Mouse (Mus musculus) heart, embryonic 16.5 days (tissue): ENCODE data around the gene Nsun4. TPM values are rescaled to one million over a fixed set of nuclear protein-coding genes. Genes with fewer than 3 reads are reported as not detected.

Experiments used
- ATAC-seq: fragments of 200-750 bp; cut with Nextera tagmentation; replicated peaks from 2 replicates; pipeline ENCODE4 v1.8.0; 2017; ENCODE audit warnings: moderate number of reproducible peaks; ENCODE audit not compliant: insufficient read depth, low FRiP score; ENCODE audit errors: extremely low read depth
- H3K27ac ChIP-seq: fragments of 300-500 bp; sonication (generic); 2 replicates; pipeline ENCODE4 v1.5.1; 2014; ENCODE audit warnings: mild to moderate bottlenecking, low read length, control low read depth, moderate library complexity
- H3K27me3 ChIP-seq: fragments of 300-500 bp; sonication (generic); 2 replicates; pipeline ENCODE4 v1.6.1; 2014; ENCODE audit warnings: low read length, mixed read lengths; ENCODE audit not compliant: control insufficient read depth, insufficient read depth
- H3K36me3 ChIP-seq: fragments of 300-500 bp; sonication (generic); 2 replicates; pipeline ENCODE4 v1.6.1; 2014; ENCODE audit not compliant: control insufficient read depth, insufficient read depth
- H3K4me1 ChIP-seq: fragments of 300-500 bp; sonication (generic); 2 replicates; pipeline ENCODE4 v1.6.1; 2014; ENCODE audit warnings: low read length, mixed read lengths; ENCODE audit not compliant: control insufficient read depth, insufficient read depth
- H3K4me2 ChIP-seq: fragments of 300-500 bp; sonication (generic); 2 replicates; pipeline ENCODE4 v1.6.1; 2014; ENCODE audit warnings: low read depth, mild to moderate bottlenecking, control low read depth, low read length
- H3K4me3 ChIP-seq: fragments of 300-500 bp; sonication (generic); 2 replicates; pipeline ENCODE4 v1.5.1; 2014; ENCODE audit warnings: mild to moderate bottlenecking, control low read depth, low read length
- H3K9ac ChIP-seq: fragments of 300-500 bp; sonication (generic); 2 replicates; pipeline ENCODE4 v1.6.1; 2014; ENCODE audit warnings: low read length, control low read depth
- H3K9me3 ChIP-seq: fragments of 300-500 bp; sonication (generic); replicated peaks from 2 replicates; pipeline ENCODE4 v1.6.1; 2016; ENCODE audit warnings: low read length; ENCODE audit not compliant: control insufficient read depth
- WGBS: fragments of 180-500 bp; shearing (Covaris S2); extraction: QIAGEN DNeasy Blood & Tissue Kit; methylation state at CpG from one replicate; pipeline ENCODE4 v1.1.7; 2014; 5-methylcytosine and 5-hydroxymethylcytosine counted together
- polyA plus RNA-seq: library from polyadenylated mRNA; unstranded; fragments of >200 nt; fragmentation: Nextera tagmentation; extraction: Ambion mirVana; gene quantifications from 2 replicates; pipeline ENCODE4 v1.2.1, GENCODE M21; 2015

Gene Nsun4
- polyA plus RNA-seq, 1 experiment from 2014 or later: 33.6 TPM

DNA sequence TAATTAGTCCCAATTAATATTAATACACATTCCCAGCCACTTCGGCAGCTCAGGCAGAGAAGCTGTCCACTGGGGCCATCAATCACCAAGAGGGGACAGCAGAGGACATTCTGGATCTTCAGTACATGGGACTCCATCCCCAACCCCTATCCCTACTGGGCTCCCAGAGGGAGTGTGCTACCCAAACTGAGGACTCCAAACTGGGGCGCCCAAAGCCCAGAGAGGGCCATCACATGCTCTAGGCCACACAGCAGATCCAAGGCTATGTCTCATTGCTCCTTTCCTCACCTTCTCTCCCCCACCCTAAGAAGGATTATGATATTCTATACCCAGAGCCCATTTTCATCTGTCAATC is 58.3 kb downstream of the Nsun4 start:
- Histone ChIP-seq H3K9me3 (peaks cover 3% of the 10 kb centered on the region), H3K4me3 (no peak overlapping the region), H3K27me3 (0 out of 2 replicates have a peak, but pooled peaks cover 3% of the 10 kb centered on the region), H3K27ac (no peak overlapping the region), H3K36me3 (no peaks in the 10 kb centered on the region), H3K9ac (no peak overlapping the region), H3K4me2 (no peak overlapping the region), H3K4me1 (no peaks in the 10 kb centered on the region)
- ATAC-seq: no peak
- 69% methylated on average over 2 of the region's 2 CpGs for whole genome bisulfite sequencing

DNA sequence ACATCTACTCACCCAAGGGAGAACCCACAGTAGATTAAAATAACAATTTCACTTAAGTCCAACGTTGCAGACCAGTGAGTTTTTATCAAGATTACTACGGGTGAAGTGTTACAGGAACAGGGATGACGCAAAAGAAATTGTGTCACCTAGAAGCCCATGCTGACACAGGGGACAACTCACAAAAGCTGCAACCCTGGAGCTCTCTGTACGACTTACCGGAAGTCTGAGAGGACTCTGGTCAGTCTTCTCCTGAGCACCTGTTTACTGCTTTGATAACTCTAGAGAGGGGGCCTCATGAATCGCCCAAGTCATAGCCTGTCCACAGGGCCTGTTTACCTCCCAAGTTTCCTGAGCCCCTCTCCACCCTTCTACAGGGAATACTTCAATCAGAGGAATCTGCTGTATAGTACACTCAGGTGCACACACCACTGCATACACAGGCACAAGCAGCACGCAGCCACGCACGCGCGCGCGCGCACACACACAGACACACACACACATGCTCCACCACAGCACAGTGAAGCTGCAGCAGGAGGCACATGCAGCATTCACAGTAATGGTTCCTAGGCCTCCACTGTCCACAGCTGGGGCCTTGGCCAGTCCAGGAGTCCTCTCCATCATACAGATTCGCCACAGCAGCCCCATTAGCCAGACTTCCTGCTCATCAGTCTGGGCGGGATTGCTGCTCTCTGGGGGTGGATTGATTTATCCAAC is 58.9 kb downstream of the Nsun4 start:
- Histone ChIP-seq H3K4me1 (no peaks in the 10 kb centered on the region), H3K9ac (no peak overlapping the region), H3K36me3 (no peaks in the 10 kb centered on the region), H3K4me2 (no peak overlapping the region), H3K27me3 (0 out of 2 replicates have a peak, but pooled peaks cover 1% of the 10 kb centered on the region), H3K4me3 (no peak overlapping the region), H3K27ac (no peak overlapping the region), H3K9me3 (peaks cover 3% of the 10 kb centered on the region)
- ATAC-seq: no peak
- WGBS: 76% methylated on average over 16 of the region's 16 CpGs

- Histone ChIP-seq H3K9ac (no peak overlapping the region), H3K4me1 (0 out of 2 replicates have a peak, but pooled peaks cover under 1% of the 10 kb centered on the region), H3K4me3 (no peak overlapping the region), H3K9me3 (peaks cover 3% of the 10 kb centered on the region), H3K4me2 (no peak overlapping the region), H3K27ac (no peak overlapping the region), H3K36me3 (no peaks in the 10 kb centered on the region), H3K27me3 (peaks cover under 1% of the 10 kb centered on the region; the same call in 1 of the 2 replicates)
- ATAC-seq: no peak
- 75% methylated on average over 7 of the region's 7 CpGs for WGBS
These were observed 64.3 kb downstream of the Nsun4 start for GRCm38 (mm10) chr4:115989382-115989781.

GRCm38 (mm10) chr4:115987858-115988530 is 65.7 kb downstream of the Nsun4 start:
- H3K27me3 ChIP-seq: peaks cover 10% of the 10 kb centered on the region
- H3K27ac ChIP-seq: no peak overlapping the region
- 0 out of 2 replicates have a peak, but pooled peaks cover 2% of the 10 kb centered on the region for H3K4me1 ChIP-seq
- no peak overlapping the region for H3K4me3 ChIP-seq
- no peak overlapping the region for H3K4me2 ChIP-seq
- H3K9me3 ChIP-seq: peaks cover 3% of the 10 kb centered on the region
- 73% methylated on average over 5 of the region's 5 CpGs for WGBS
- H3K9ac ChIP-seq: no peak overlapping the region
- no peaks in the 10 kb centered on the region for H3K36me3 ChIP-seq
- ATAC-seq: no peak

DNA sequence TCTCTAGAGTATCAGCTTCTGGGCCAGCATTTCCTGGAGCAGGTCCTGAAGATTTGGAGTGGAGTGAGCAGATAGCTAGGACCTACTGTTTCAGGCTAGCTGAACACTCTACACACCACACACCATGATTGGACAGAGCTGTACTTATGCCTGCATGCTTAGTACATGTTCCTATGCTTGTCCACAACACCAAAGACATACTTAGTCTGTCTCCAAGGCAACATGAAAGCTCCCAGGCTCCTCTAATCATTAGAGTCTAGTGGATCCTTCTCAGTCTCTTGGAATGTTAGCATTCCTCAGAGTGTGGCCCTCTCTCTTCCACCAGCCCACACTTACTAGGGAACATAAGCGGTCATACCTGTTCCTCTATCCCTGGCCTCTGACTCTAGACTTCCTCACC is 66.2 kb downstream of the Nsun4 start:
- H3K27me3 ChIP-seq: peaks cover 10% of the 10 kb centered on the region
- no peak overlapping the region for H3K27ac ChIP-seq
- no peak for ATAC-seq

DNA sequence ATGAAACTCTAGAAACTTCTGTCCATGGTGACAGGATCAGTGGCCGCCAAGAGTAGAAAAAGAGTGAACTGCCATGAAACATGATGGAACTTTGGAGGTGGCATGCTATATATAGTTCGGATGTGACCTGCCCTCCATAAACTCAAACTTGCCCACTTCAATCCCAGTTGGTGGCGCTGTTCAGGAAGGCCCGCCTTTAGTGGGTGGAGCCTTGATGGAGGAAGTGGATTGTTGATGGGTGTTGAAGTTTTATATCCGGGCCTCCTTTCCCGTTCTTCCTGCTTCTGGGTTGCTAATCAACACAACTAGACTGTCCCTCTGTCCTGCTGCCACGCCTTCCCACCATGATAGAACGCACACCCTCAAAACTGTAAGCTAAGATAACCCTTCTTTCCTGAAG is 68.7 kb downstream of the Nsun4 start:
- H3K27me3 ChIP-seq: peaks cover 28% of the 10 kb centered on the region
- no peak for ATAC-seq
- 0 out of 2 replicates have a peak, but pooled peaks cover 2% of the 10 kb centered on the region for H3K4me1 ChIP-seq
- H3K4me2 ChIP-seq: no peak overlapping the region
- H3K4me3 ChIP-seq: no peak overlapping the region
- H3K27ac ChIP-seq: no peak overlapping the region
- WGBS: 38% methylated on average over 8 of the region's 8 CpGs
- H3K9me3 ChIP-seq: no peaks in the 10 kb centered on the region
- no peak overlapping the region for H3K9ac ChIP-seq
- H3K36me3 ChIP-seq: no peaks in the 10 kb centered on the region

More for the DNA sequence above, 66.2 kb downstream of the Nsun4 start:
- Histone ChIP-seq H3K4me2 (no peak overlapping the region), H3K4me1 (0 out of 2 replicates have a peak, but pooled peaks cover 2% of the 10 kb centered on the region), H3K36me3 (no peaks in the 10 kb centered on the region), H3K9me3 (peaks cover 3% of the 10 kb centered on the region), H3K4me3 (no peak overlapping the region), H3K9ac (no peak overlapping the region)
- WGBS: 86% methylated on average over 1 of the region's 1 CpGs

DNA sequence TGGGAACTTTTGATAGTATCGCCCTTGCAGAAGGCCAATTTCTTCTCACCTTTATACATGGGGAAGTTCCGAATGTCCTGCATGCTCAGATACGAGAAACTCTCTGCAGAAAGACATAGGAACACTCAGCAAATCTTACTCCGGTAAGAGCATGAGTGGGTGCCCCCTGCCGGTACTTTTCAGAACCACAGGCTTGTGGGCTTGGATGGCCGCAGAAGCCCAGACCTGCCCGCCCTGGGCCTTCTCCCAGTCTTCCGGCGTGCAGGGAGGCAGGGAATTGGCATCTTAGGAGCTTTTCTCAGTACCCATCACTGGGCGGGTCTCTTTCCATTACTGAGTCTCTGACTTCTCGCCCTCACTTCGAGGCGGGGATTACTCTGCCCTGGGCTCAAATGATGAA is 69.6 kb downstream of the Nsun4 start:
- no peaks in the 10 kb centered on the region for H3K36me3 ChIP-seq
- H3K27ac ChIP-seq: no peak overlapping the region
- ATAC-seq: no peak
- H3K27me3 ChIP-seq: peaks cover 35% of the 10 kb centered on the region
- H3K4me2 ChIP-seq: peak overlapping the region; percentile 27; the same call in 1 of the 2 replicates
- H3K9ac ChIP-seq: no peak overlapping the region
- H3K4me3 ChIP-seq: no peak overlapping the region
- H3K4me1 ChIP-seq: peaks cover 6% of the 10 kb centered on the region
- no peaks in the 10 kb centered on the region for H3K9me3 ChIP-seq
- 3% methylated on average over 13 of the region's 13 CpGs for WGBS
